Mouse (Mus musculus): ENCODE measurements around the gene Fnbp4. TPM values are rescaled to one million over a fixed set of nuclear protein-coding genes. Genes with fewer than 3 reads are reported as not detected.

Gene Fnbp4
- polyA plus RNA-seq (2012; rRNA removed), result 93.4 and 106 TPM in 2 replicates

GRCm38 (mm10) chr2:90745053-90745678 is at the start of gene Fnbp4:
Fnbp4 (plus strand) TSS chr2:90745370.

GRCm38 (mm10) chr2:90782458-90782857 is 37.3 kb downstream of the Fnbp4 start, which contains the start of gene Agbl2:
Agbl2 (plus strand) TSS chr2:90782727.

Other genes starting within 250 kb of the Fnbp4 start
- gene Ptprj, start 164.7 kb upstream of the Fnbp4 start, polyA plus RNA-seq (2012; rRNA removed), result 12.6 and 13.2 TPM in 2 replicates
- gene Nup160, start 68.2 kb upstream of the Fnbp4 start, polyA plus RNA-seq (2012; rRNA removed), result 17.4 and 21.1 TPM in 2 replicates
- gene Agbl2, start 37.4 kb downstream of the Fnbp4 start, polyA plus RNA-seq (2012; rRNA removed), result 0.61 and 0.71 TPM in 2 replicates
- gene Mtch2, start 101.8 kb downstream of the Fnbp4 start, polyA plus RNA-seq (2012; rRNA removed), result 157 and 167 TPM in 2 replicates
- gene C1qtnf4, start 140.5 kb downstream of the Fnbp4 start, polyA plus RNA-seq (2012; rRNA removed), result 172 and 186 TPM in 2 replicates
- gene Kbtbd4, start 159.4 kb downstream of the Fnbp4 start, polyA plus RNA-seq (2012; rRNA removed), result 37.4 and 38.9 TPM in 2 replicates
- 162 and 177 TPM in 2 replicates for gene Ndufs3, start 159.5 kb downstream of the Fnbp4 start, polyA plus RNA-seq (2012; rRNA removed)
- 107 and 116 TPM in 2 replicates for gene Celf1, start 195.0 kb downstream of the Fnbp4 start, polyA plus RNA-seq (2012; rRNA removed)